8 mouse cellular contexts compared by ENCODE assay signal in genomic region chr6:72438226-72438625, GRCm38 (mm10). TPM values are rescaled to one million over a fixed set of nuclear protein-coding genes. Genes with fewer than 3 reads are reported as not detected.
DNase-seq lines count a peak whose midpoint lies in the region; ATAC-seq and TF ChIP-seq lines count a peak whose summit lies in the region.

No protein-coding gene starts in this region.

- no peaks in the 10 kb centered on the region for H3K9me3 ChIP-seq in E14TG2a.4 (ENCODE audit: low read length)
- no peaks in the 10 kb centered on the region for H3K9me3 ChIP-seq in forebrain, embryonic 14.5 days (replicated peaks; ENCODE audit: control insufficient read depth, low read length)

- no peak for TF ChIP-seq CTCF in heart, adult 2 months (IDR thresholded peaks at IDR 0.05)
- no peak for TF ChIP-seq CTCF in E14TG2a.4 (conservative IDR thresholded peaks at IDR 0.05; ENCODE audit: low read length)

- TF ChIP-seq POLR2A in heart, adult 2 months (IDR thresholded peaks at IDR 0.05; ENCODE audit: insufficient read depth, low read depth, low read length) = no peak

- H3K79me2 ChIP-seq in heart, adult 2 months (replicated peaks; ENCODE audit: control insufficient read depth, insufficient read depth, low read length) = peaks cover 4% of the 10 kb centered on the region; the same call in 1 of the 2 replicates
- H3K79me2 ChIP-seq in macrophage (ENCODE audit: inconsistent target) = peaks cover 42% of the 10 kb centered on the region

- ATAC-seq in forebrain, embryonic 14.5 days = no peak

- TF ChIP-seq EP300 in heart, adult 2 months (IDR thresholded peaks at IDR 0.05; ENCODE audit: insufficient read depth, low read depth, low read length) = no peak

- peaks cover 48% of the 10 kb centered on the region for H3K36me3 ChIP-seq in heart, adult 2 months (ENCODE audit: control insufficient read depth, insufficient read depth, low read length)
- H3K36me3 ChIP-seq in E14TG2a.4 (ENCODE audit: insufficient read depth, low read length) = peaks cover 54% of the 10 kb centered on the region
- peaks cover 42% of the 10 kb centered on the region for H3K36me3 ChIP-seq in forebrain, embryonic 14.5 days (ENCODE audit: control insufficient read depth, insufficient read depth, low read length)
- H3K36me3 ChIP-seq in macrophage (ENCODE audit: inconsistent target) = peaks cover 32% of the 10 kb centered on the region

- DNase-seq in heart, adult 2 months = no peak
- no peak for DNase-seq in heart, postnatal 14 days
- DNase-seq in forebrain, embryonic 14.5 days (ENCODE audit: low spot score) = no peak
- no peak for DNase-seq in natural killer cell, adult 2 months (ENCODE audit: low spot score in 2 of 2)
- no peak for DNase-seq in urinary bladder, adult 2 months (ENCODE audit: low spot score)
- DNase-seq in right cerebral cortex, postnatal 25 days = no peak

- intact Hi-C loops in heart, adult 2 months (cut with DNase I) = no loop called here
- intact Hi-C loops in heart, postnatal 14 days (cut with DNase I) = loop anchor here (2.0 to 5.0 kb wide), 2 partner anchors 54 to 97 kb away; no protein-coding TSS in a partner anchor

- WGBS in heart, adult 2 months = 2% methylated on average over 5 of the region's 5 CpGs
- WGBS in forebrain, embryonic 14.5 days = 3% methylated on average over 5 of the region's 5 CpGs
- 1% methylated on average over 5 of the region's 5 CpGs for WGBS in macrophage (ENCODE audit: missing documents)

- peak overlapping the region; percentile 100 for H3K9ac ChIP-seq in heart, adult 2 months (ENCODE audit: low read depth, low read length)
- peak overlapping the region; percentile 100 for H3K9ac ChIP-seq in forebrain, embryonic 14.5 days (ENCODE audit: low read length)

- H3K4me2 ChIP-seq in forebrain, embryonic 14.5 days (ENCODE audit: low read length) = peak overlapping the region; percentile 88

- peak overlapping the region; percentile 77 for H3K4me3 ChIP-seq in heart, adult 2 months
- peak overlapping the region; percentile 97 for H3K4me3 ChIP-seq in E14TG2a.4 (replicated peaks; ENCODE audit: low read length)
- H3K4me3 ChIP-seq in forebrain, embryonic 14.5 days (ENCODE audit: low read depth, low read length) = peak overlapping the region; percentile 99
- peak overlapping the region; percentile 77 for H3K4me3 ChIP-seq in macrophage (ENCODE audit: inconsistent target)

- H3K27me3 ChIP-seq in heart, adult 2 months (ENCODE audit: control insufficient read depth, insufficient read depth, low read length) = no peaks in the 10 kb centered on the region
- H3K27me3 ChIP-seq in E14TG2a.4 (ENCODE audit: insufficient read depth, low read length) = no peaks in the 10 kb centered on the region
- no peaks in the 10 kb centered on the region for H3K27me3 ChIP-seq in forebrain, embryonic 14.5 days (replicated peaks; ENCODE audit: control insufficient read depth, insufficient read depth, low read length)

- H3K4me1 ChIP-seq in heart, adult 2 months (ENCODE audit: control insufficient read depth, insufficient read depth, low read length) = peaks cover 8% of the 10 kb centered on the region
- peaks cover 45% of the 10 kb centered on the region for H3K4me1 ChIP-seq in E14TG2a.4 (replicated peaks; ENCODE audit: low read depth, low read length)
- peaks cover 19% of the 10 kb centered on the region for H3K4me1 ChIP-seq in forebrain, embryonic 14.5 days (ENCODE audit: control insufficient read depth, insufficient read depth, low read length)

- H3K27ac ChIP-seq in heart, adult 2 months = peak overlapping the region; percentile 97
- H3K27ac ChIP-seq in forebrain, embryonic 14.5 days (ENCODE audit: low read depth, low read length) = no peak overlapping the region
- H3K27ac ChIP-seq in macrophage = peak overlapping the region; percentile 52

RNA-seq across cellular contexts. Expression of gene Mat2a, which starts 1.1 kb away (rescaled TPM):
- 100 to 1,000 TPM; 129 to 151 TPM for total RNA-seq in heart, adult 2 months (2021)
- polyA plus RNA-seq in heart, adult 2 months (2012; rRNA removed) = 93.0 and 162 TPM in 2 replicates
- total RNA-seq in heart, postnatal 14 days (2021) = 100 to 1,000 TPM; 186 to 202 TPM
- polyA plus RNA-seq in forebrain, embryonic 14.5 days (2014; fragmentation: Nextera tagmentation; extraction: Ambion mirVana) = 348 and 370 TPM in 2 replicates
- total RNA-seq in macrophage (2018; cell fraction: chromatin; rRNA removed) = 100 to 1,000 TPM in 23 of 26 experiments, 10 to 100 TPM in 3; 80.9 to 247 (median 175) TPM
- 100 to 1,000 TPM in 15 of 26 experiments, 10 to 100 TPM in 11; 76.7 to 136 (median 102) TPM for total RNA-seq in macrophage (2018; cell fraction: cytosol; rRNA removed)
- total RNA-seq in macrophage (2018; cell fraction: nucleus; rRNA removed) = 100 to 1,000 TPM; 126 to 581 (median 189) TPM
- polyA plus RNA-seq in macrophage (2018) = 97.5 to 182 TPM (median 98.5 TPM) in 3 replicates
- polyA plus RNA-seq in urinary bladder, adult 2 months (2012; rRNA removed) = 176 and 243 TPM in 2 replicates

RNA-seq across cellular contexts. Expression of gene Ggcx, which starts 24.1 kb away (rescaled TPM):
- 10 to 100 TPM; 30.4 to 32.5 TPM for total RNA-seq in heart, adult 2 months (2021)
- 19.3 and 26.1 TPM in 2 replicates for polyA plus RNA-seq in heart, adult 2 months (2012; rRNA removed)
- total RNA-seq in heart, postnatal 14 days (2021) = 10 to 100 TPM; 29.8 to 32.5 TPM
- polyA plus RNA-seq in forebrain, embryonic 14.5 days (2014; fragmentation: Nextera tagmentation; extraction: Ambion mirVana) = 4.3 and 4.6 TPM in 2 replicates
- 10 to 100 TPM in 21 of 26 experiments, 1 to 10 TPM in 5; 5.1 to 62.6 (median 26.9) TPM for total RNA-seq in macrophage (2018; cell fraction: chromatin; rRNA removed)
- 10 to 100 TPM in 4 of 26 experiments, 1 to 10 TPM in 22; 4.2 to 12.9 (median 7.6) TPM for total RNA-seq in macrophage (2018; cell fraction: cytosol; rRNA removed)
- 10 to 100 TPM in 21 of 26 experiments, 1 to 10 TPM in 5; 7.0 to 39.7 (median 20.7) TPM for total RNA-seq in macrophage (2018; cell fraction: nucleus; rRNA removed)
- 7.0 to 9.8 TPM (median 7.8 TPM) in 3 replicates for polyA plus RNA-seq in macrophage (2018)
- 27.3 and 31.4 TPM in 2 replicates for polyA plus RNA-seq in urinary bladder, adult 2 months (2012; rRNA removed)

RNA-seq across cellular contexts. Expression of gene Vamp8, which starts 47.7 kb away (rescaled TPM):
- 10 to 100 TPM; 69.3 to 78.8 TPM for total RNA-seq in heart, adult 2 months (2021)
- 85.6 and 112 TPM in 2 replicates for polyA plus RNA-seq in heart, adult 2 months (2012; rRNA removed)
- total RNA-seq in heart, postnatal 14 days (2021) = 10 to 100 TPM; 71.0 to 75.5 TPM
- 20.4 and 22.6 TPM in 2 replicates for polyA plus RNA-seq in forebrain, embryonic 14.5 days (2014; fragmentation: Nextera tagmentation; extraction: Ambion mirVana)
- 100 to 1,000 TPM in 10 of 26 experiments, 10 to 100 TPM in 16; 16.9 to 163 (median 75.1) TPM for total RNA-seq in macrophage (2018; cell fraction: chromatin; rRNA removed)
- 100 to 1,000 TPM; 200 to 428 (median 318) TPM for total RNA-seq in macrophage (2018; cell fraction: cytosol; rRNA removed)
- 100 to 1,000 TPM in 14 of 26 experiments, 10 to 100 TPM in 12; 43.4 to 251 (median 145) TPM for total RNA-seq in macrophage (2018; cell fraction: nucleus; rRNA removed)
- 344 to 401 TPM (median 347 TPM) in 3 replicates for polyA plus RNA-seq in macrophage (2018)
- polyA plus RNA-seq in urinary bladder, adult 2 months (2012; rRNA removed) = 258 and 282 TPM in 2 replicates

RNA-seq across cellular contexts. Expression of gene Vamp5, which starts 58.0 kb away (rescaled TPM):
- total RNA-seq in heart, adult 2 months (2021) = 10 to 100 TPM; 49.3 to 58.3 TPM
- polyA plus RNA-seq in heart, adult 2 months (2012; rRNA removed) = 99.6 and 116 TPM in 2 replicates
- 10 to 100 TPM; 48.8 to 54.0 TPM for total RNA-seq in heart, postnatal 14 days (2021)
- polyA plus RNA-seq in forebrain, embryonic 14.5 days (2014; fragmentation: Nextera tagmentation; extraction: Ambion mirVana) = 13.8 and 17.7 TPM in 2 replicates
- total RNA-seq in macrophage (2018; cell fraction: chromatin; rRNA removed) = 10 to 100 TPM in 3 of 26 experiments, 1 to 10 TPM in 18, under 1 TPM in 5; 0.29 to 16.4 (median 4.4) TPM
- total RNA-seq in macrophage (2018; cell fraction: cytosol; rRNA removed) = 10 to 100 TPM in 16 of 26 experiments, 1 to 10 TPM in 10; 6.1 to 16.4 (median 11.1) TPM
- 10 to 100 TPM in 2 of 26 experiments, 1 to 10 TPM in 23, under 1 TPM in 1; 0.91 to 10.4 (median 5.2) TPM for total RNA-seq in macrophage (2018; cell fraction: nucleus; rRNA removed)
- 4.9 to 8.1 TPM (median 6.9 TPM) in 3 replicates for polyA plus RNA-seq in macrophage (2018)
- polyA plus RNA-seq in urinary bladder, adult 2 months (2012; rRNA removed) = 91.1 and 102 TPM in 2 replicates
